8 mouse cellular contexts compared by ENCODE assay signal in the genomic region with DNA sequence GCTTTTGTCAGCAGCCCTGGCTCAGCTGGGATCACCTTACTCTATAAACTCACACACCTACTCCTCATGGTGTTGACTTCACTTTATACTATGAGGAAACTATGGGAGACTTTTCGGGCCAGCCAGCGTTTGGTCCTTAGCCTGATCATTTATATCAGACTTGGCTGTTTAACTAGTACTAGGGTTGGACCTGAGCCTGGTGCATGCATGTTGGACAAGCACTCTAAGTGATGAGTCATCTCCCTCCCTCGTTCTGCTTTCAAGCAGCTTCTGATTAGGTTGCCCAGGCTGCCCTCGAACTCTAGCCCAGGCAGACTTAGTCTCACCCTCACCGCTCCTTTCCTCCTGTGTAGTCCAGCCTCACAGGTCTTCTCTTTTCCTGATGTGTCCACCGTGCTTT. TPM values are rescaled to one million over a fixed set of nuclear protein-coding genes. Genes with fewer than 3 reads are reported as not detected.
DNase-seq lines count a peak whose midpoint lies in the region; ATAC-seq lines count a peak whose summit lies in the region.

No protein-coding gene starts in this region.

- no peak for ATAC-seq in hindbrain, embryonic 14.5 days (ENCODE audit: low FRiP score)
- ATAC-seq in hindbrain, embryonic 12.5 days (ENCODE audit: low FRiP score): no peak

- WGBS in hindbrain, embryonic 14.5 days: 94% methylated on average over 6 of the region's 6 CpGs
- WGBS in hindbrain, embryonic 12.5 days: 90% methylated on average over 6 of the region's 6 CpGs

- H3K27ac ChIP-seq in hindbrain, embryonic 14.5 days: no peak overlapping the region
- H3K27ac ChIP-seq in hindbrain, embryonic 12.5 days: no peak overlapping the region

- no peak overlapping the region for H3K4me3 ChIP-seq in hindbrain, embryonic 14.5 days (replicated peaks; ENCODE audit: low read length)
- H3K4me3 ChIP-seq in hindbrain, embryonic 12.5 days: no peak overlapping the region

- H3K9ac ChIP-seq in hindbrain, embryonic 14.5 days: no peak overlapping the region
- no peak overlapping the region for H3K9ac ChIP-seq in hindbrain, embryonic 12.5 days

- peaks cover 16% of the 10 kb centered on the region for H3K4me1 ChIP-seq in hindbrain, embryonic 14.5 days (replicated peaks; ENCODE audit: control insufficient read depth, insufficient read depth, low read length)
- peaks cover 16% of the 10 kb centered on the region for H3K4me1 ChIP-seq in hindbrain, embryonic 12.5 days

- peaks cover 22% of the 10 kb centered on the region for H3K36me3 ChIP-seq in hindbrain, embryonic 14.5 days (replicated peaks; ENCODE audit: control insufficient read depth, insufficient read depth)
- H3K36me3 ChIP-seq in hindbrain, embryonic 12.5 days: peaks cover 20% of the 10 kb centered on the region

- H3K9me3 ChIP-seq in hindbrain, embryonic 14.5 days (ENCODE audit: control insufficient read depth, low read length): no peaks in the 10 kb centered on the region
- H3K9me3 ChIP-seq in hindbrain, embryonic 12.5 days (replicated peaks): no peaks in the 10 kb centered on the region

- H3K4me2 ChIP-seq in hindbrain, embryonic 14.5 days (replicated peaks): peak overlapping the region; percentile 76; the same call in 1 of the 2 replicates
- H3K4me2 ChIP-seq in hindbrain, embryonic 12.5 days (replicated peaks): no peak overlapping the region

- no peaks in the 10 kb centered on the region for H3K27me3 ChIP-seq in hindbrain, embryonic 14.5 days (ENCODE audit: control insufficient read depth, insufficient read depth, low read length)
- no peaks in the 10 kb centered on the region for H3K27me3 ChIP-seq in hindbrain, embryonic 12.5 days

- DNase-seq in hindbrain, embryonic 14.5 days (ENCODE audit: low spot score): no peak
- DNase-seq in A20 (ENCODE audit: low read depth, low spot score) (peak; percentile 44), liver (peak; percentile 63)
- DNase-seq in brain, adult 2 months (ENCODE audit: low read depth, low spot score): peak; percentile 81
- DNase-seq in cerebellum, adult 9-10 months: no peak
- DNase-seq in cerebellum, adult 11-12 months: no peak
- no peak for DNase-seq in right cerebral cortex, postnatal 4 days

RNA-seq across cellular contexts. Expression of gene Whamm, which starts 2.3 kb away (rescaled TPM):
- 8.5 and 9.9 TPM in 2 replicates for polyA plus RNA-seq in hindbrain, embryonic 14.5 days (2014; fragmentation: Nextera tagmentation; extraction: Ambion mirVana)
- polyA plus RNA-seq in hindbrain, embryonic 12.5 days (2016; fragmentation: Nextera tagmentation; extraction: Ambion mirVana): 7.8 and 7.9 TPM in 2 replicates

RNA-seq across cellular contexts. Expression of gene Fsd2, which starts 6.7 kb away (rescaled TPM):
- polyA plus RNA-seq in hindbrain, embryonic 14.5 days (2014; fragmentation: Nextera tagmentation; extraction: Ambion mirVana): 0.10 and 0.21 TPM in 2 replicates
- polyA plus RNA-seq in hindbrain, embryonic 12.5 days (2016; fragmentation: Nextera tagmentation; extraction: Ambion mirVana): 0.46 and 0.53 TPM in 2 replicates

Comparison
In these comparisons a context has a peak if more than half of its experiments do, and no peak if none do; other contexts are left out.
1. DNase-seq: peak in A20 (single experiment), brain, adult 2 months (single experiment) and liver (single experiment); none in hindbrain, embryonic 14.5 days (single experiment), cerebellum, adult 9-10 months (single experiment), cerebellum, adult 11-12 months (single experiment) and right cerebral cortex, postnatal 4 days (single experiment).